In the genomic region with DNA sequence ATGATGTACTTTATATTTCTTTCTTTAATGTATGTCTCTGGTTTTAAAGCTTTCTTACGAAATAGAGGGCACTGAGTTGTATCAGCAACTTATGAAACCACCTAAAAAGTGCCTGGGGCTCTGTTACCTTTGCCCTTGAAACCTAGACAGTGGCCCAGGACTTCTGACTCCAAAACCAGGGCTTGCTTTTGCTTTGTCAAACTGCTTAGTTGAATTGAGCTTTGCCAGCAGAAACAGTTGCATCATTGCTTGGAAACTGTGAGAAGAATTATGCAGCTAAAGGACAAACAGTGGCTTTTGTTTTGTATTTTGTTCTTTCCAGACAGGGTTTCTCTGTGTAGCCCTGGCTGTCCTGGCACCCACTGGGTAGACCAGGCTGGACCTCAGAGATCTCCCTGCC, we compare ENCODE assay signal across 25 mouse cellular contexts. TPM values are rescaled to one million over a fixed set of nuclear protein-coding genes. Genes with fewer than 3 reads are reported as not detected.
DNase-seq lines count a peak whose midpoint lies in the region; ATAC-seq lines count a peak whose summit lies in the region.
"Had no signal": no experiment of that assay in that cellular context is flagged by ENCODE, and none has a peak within 500 bp of the region (broad histone marks: within the 10 kb centered on the region; RNA-seq: fewer than 3 reads in every experiment).

No protein-coding gene starts in this region.

- no peak overlapping the region for H3K4me2 ChIP-seq in kidney, embryonic 14.5 days (replicated peaks; ENCODE audit: low read depth, low read length)
- H3K4me2 ChIP-seq: forebrain, embryonic 15.5 days; heart, embryonic 11.5 days; heart, embryonic 15.5 days; hindbrain, embryonic 13.5 days had no signal

- peak; percentile 42 for DNase-seq in adrenal gland, postnatal 10 days
- no peak for DNase-seq in adrenal gland, postnatal 25 days
- peak; percentile 24 for DNase-seq in kidney, adult 9 months
- DNase-seq in left cerebral cortex, adult 11 months (ENCODE audit: low spot score): no peak
- DNase-seq in cerebellum, adult 8-10 months: no peak
- DNase-seq: cerebellum, adult 18-20 months; cerebellum, postnatal 10 days; heart, adult 2 months; heart, postnatal 14 days had no signal

- H3K27me3 ChIP-seq in kidney, embryonic 14.5 days (ENCODE audit: control insufficient read depth, insufficient read depth, low read length): no peaks in the 10 kb centered on the region
- H3K27me3 ChIP-seq: forebrain, embryonic 15.5 days; heart, embryonic 15.5 days; hindbrain, embryonic 13.5 days had no signal

- H3K36me3 ChIP-seq in kidney, embryonic 14.5 days (ENCODE audit: control insufficient read depth, insufficient read depth, low read length): peaks cover 7% of the 10 kb centered on the region; the same call in 1 of the 2 replicates

- no peak overlapping the region for H3K4me3 ChIP-seq in kidney, embryonic 14.5 days (ENCODE audit: low read length)
- peak overlapping the region; percentile 37 for H3K4me3 ChIP-seq in brown adipose tissue, adult 24 weeks (ENCODE audit: insufficient read depth, low read depth, low read length)
- H3K4me3 ChIP-seq: embryonic facial prominence, embryonic 10.5 days; forebrain, embryonic 15.5 days; heart, adult 2 months; heart, embryonic 15.5 days; hindbrain, embryonic 13.5 days had no signal

- no peak overlapping the region for H3K27ac ChIP-seq in kidney, embryonic 14.5 days (ENCODE audit: low read depth, low read length)
- peak overlapping the region; percentile 92 for H3K27ac ChIP-seq in brown adipose tissue, adult 24 weeks (replicated peaks; ENCODE audit: low read depth, low read length)
- H3K27ac ChIP-seq: embryonic facial prominence, embryonic 10.5 days; forebrain, embryonic 15.5 days; heart, adult 2 months; heart, embryonic 15.5 days; hindbrain, embryonic 13.5 days; hindbrain, postnatal 0 days had no signal

- no peak for ATAC-seq in kidney, embryonic 14.5 days (ENCODE audit: low FRiP score, low TSS enrichment)
- ATAC-seq: forebrain, embryonic 15.5 days; hindbrain, postnatal 0 days had no signal

- no peaks in the 10 kb centered on the region for H3K9me3 ChIP-seq in kidney, embryonic 14.5 days (ENCODE audit: control insufficient read depth, low read length)
- H3K9me3 ChIP-seq: embryonic facial prominence, embryonic 10.5 days; forebrain, embryonic 15.5 days; heart, embryonic 15.5 days; hindbrain, embryonic 13.5 days had no signal

- WGBS in kidney, embryonic 14.5 days: 84% methylated on average over 1 of the region's 1 CpGs

- no peak overlapping the region for H3K9ac ChIP-seq in kidney, embryonic 14.5 days (ENCODE audit: low read depth, low read length)
- H3K9ac ChIP-seq: forebrain, embryonic 15.5 days; heart, embryonic 15.5 days; hindbrain, embryonic 13.5 days had no signal

- 0 out of 2 replicates have a peak, but pooled peaks cover under 1% of the 10 kb centered on the region for H3K4me1 ChIP-seq in kidney, embryonic 14.5 days (ENCODE audit: control insufficient read depth, insufficient read depth, low read length)
- peaks cover 14% of the 10 kb centered on the region; the same call in 1 of the 2 replicates for H3K4me1 ChIP-seq in brown adipose tissue, adult 24 weeks (ENCODE audit: control insufficient read depth, insufficient read depth, insufficient read length, low read length)

RNA-seq across cellular contexts. Expression of a gene that starts 3.9 kb away (rescaled TPM):
- 10 to 100 TPM in 1 of 2 experiments, 1 to 10 TPM in 1; 8.0 to 11.6 TPM for total RNA-seq in adrenal gland, postnatal 10 days (2021)
- 8.3 and 14.9 TPM in 2 replicates for total RNA-seq in adrenal gland, postnatal 25 days (2021)
- 14.9 and 16.2 TPM in 2 replicates for polyA plus RNA-seq in kidney, embryonic 14.5 days (2014; fragmentation: Nextera tagmentation; extraction: Ambion mirVana)
- polyA plus RNA-seq in brown adipose tissue, adult 24 weeks (2012; ENCODE audit: insufficient read depth, insufficient read length, missing spikeins): 3.9 and 4.3 TPM in 2 replicates

RNA-seq across cellular contexts. Expression of a gene that starts 4.4 kb away (rescaled TPM):
- total RNA-seq in adrenal gland, postnatal 10 days (2021): 10 to 100 TPM; 17.5 to 30.2 TPM
- 55.4 and 68.8 TPM in 2 replicates for total RNA-seq in adrenal gland, postnatal 25 days (2021)
- 14.3 and 18.3 TPM in 2 replicates for polyA plus RNA-seq in kidney, embryonic 14.5 days (2014; fragmentation: Nextera tagmentation; extraction: Ambion mirVana)
- polyA plus RNA-seq in brown adipose tissue, adult 24 weeks (2012; ENCODE audit: insufficient read depth, insufficient read length, missing spikeins): 13.8 and 17.3 TPM in 2 replicates

RNA-seq across cellular contexts. Expression of a gene that starts 28.9 kb away (rescaled TPM):
- total RNA-seq in adrenal gland, postnatal 10 days (2021): 1 to 10 TPM; 2.2 to 4.9 TPM
- total RNA-seq in adrenal gland, postnatal 25 days (2021): 3.9 and 4.4 TPM in 2 replicates
- 2.8 and 4.1 TPM in 2 replicates for polyA plus RNA-seq in kidney, embryonic 14.5 days (2014; fragmentation: Nextera tagmentation; extraction: Ambion mirVana)
- polyA plus RNA-seq in brown adipose tissue, adult 24 weeks (2012; ENCODE audit: insufficient read depth, insufficient read length, missing spikeins): 1.9 TPM in 1 of 2 replicates, not detected in the other

RNA-seq across cellular contexts. Expression of a gene that starts 50.7 kb away (rescaled TPM):
- total RNA-seq in adrenal gland, postnatal 10 days (2021): not detected
- not detected in 2 replicates for total RNA-seq in adrenal gland, postnatal 25 days (2021)
- not detected in 2 replicates for polyA plus RNA-seq in kidney, embryonic 14.5 days (2014; fragmentation: Nextera tagmentation; extraction: Ambion mirVana)
- not detected in 2 replicates for polyA plus RNA-seq in brown adipose tissue, adult 24 weeks (2012; ENCODE audit: insufficient read depth, insufficient read length, missing spikeins)
- total RNA-seq: gastrocnemius, adult 8-10 months; gastrocnemius, postnatal 4 days; heart, adult 2 months; heart, postnatal 14 days; hematopoietic stem cell, adult 5-6 weeks; hindbrain, postnatal 0 days; MEL had no signal
- polyA plus RNA-seq: C2C12; embryonic facial prominence, embryonic 10.5 days; embryonic facial prominence, embryonic 14.5 days; forebrain, embryonic 11.5 days; forebrain, embryonic 15.5 days; heart, embryonic 11.5 days; heart, embryonic 15.5 days; hindbrain, embryonic 13.5 days; hindbrain, postnatal 0 days; intestine, embryonic 14.5 days had no signal

RNA-seq across cellular contexts. Expression of a gene that starts 56.7 kb away (rescaled TPM):
- 10 to 100 TPM; 25.3 to 34.4 TPM for total RNA-seq in adrenal gland, postnatal 10 days (2021)
- 32.8 and 35.5 TPM in 2 replicates for total RNA-seq in adrenal gland, postnatal 25 days (2021)
- polyA plus RNA-seq in kidney, embryonic 14.5 days (2014; fragmentation: Nextera tagmentation; extraction: Ambion mirVana): 38.9 and 42.6 TPM in 2 replicates
- 9.1 and 16.1 TPM in 2 replicates for polyA plus RNA-seq in brown adipose tissue, adult 24 weeks (2012; ENCODE audit: insufficient read depth, insufficient read length, missing spikeins)

Comparison
In these comparisons a context has a peak if more than half of its experiments do, and no peak if none do; other contexts are left out.
1. DNase-seq: peak in adrenal gland, postnatal 10 days (single experiment) and kidney, adult 9 months (single experiment); none in adrenal gland, postnatal 25 days (single experiment), left cerebral cortex, adult 11 months (single experiment) and cerebellum, adult 8-10 months (single experiment).